Mouse (Mus musculus): ENCODE measurements around the gene Qprt. TPM values are rescaled to one million over a fixed set of nuclear protein-coding genes. Genes with fewer than 3 reads are reported as not detected.
A peak's percentile ranks its signal among the peaks of the same experiment; 100 is the strongest.
"Not testable (repeated sequence)": the region's sequence is repeated elsewhere in the genome, so short reads cannot be mapped to it uniquely, and the experiment has no call there.

Qprt gene
- polyA plus RNA-seq, 1 experiment from 2014 or later = 0.98 TPM

DNA sequence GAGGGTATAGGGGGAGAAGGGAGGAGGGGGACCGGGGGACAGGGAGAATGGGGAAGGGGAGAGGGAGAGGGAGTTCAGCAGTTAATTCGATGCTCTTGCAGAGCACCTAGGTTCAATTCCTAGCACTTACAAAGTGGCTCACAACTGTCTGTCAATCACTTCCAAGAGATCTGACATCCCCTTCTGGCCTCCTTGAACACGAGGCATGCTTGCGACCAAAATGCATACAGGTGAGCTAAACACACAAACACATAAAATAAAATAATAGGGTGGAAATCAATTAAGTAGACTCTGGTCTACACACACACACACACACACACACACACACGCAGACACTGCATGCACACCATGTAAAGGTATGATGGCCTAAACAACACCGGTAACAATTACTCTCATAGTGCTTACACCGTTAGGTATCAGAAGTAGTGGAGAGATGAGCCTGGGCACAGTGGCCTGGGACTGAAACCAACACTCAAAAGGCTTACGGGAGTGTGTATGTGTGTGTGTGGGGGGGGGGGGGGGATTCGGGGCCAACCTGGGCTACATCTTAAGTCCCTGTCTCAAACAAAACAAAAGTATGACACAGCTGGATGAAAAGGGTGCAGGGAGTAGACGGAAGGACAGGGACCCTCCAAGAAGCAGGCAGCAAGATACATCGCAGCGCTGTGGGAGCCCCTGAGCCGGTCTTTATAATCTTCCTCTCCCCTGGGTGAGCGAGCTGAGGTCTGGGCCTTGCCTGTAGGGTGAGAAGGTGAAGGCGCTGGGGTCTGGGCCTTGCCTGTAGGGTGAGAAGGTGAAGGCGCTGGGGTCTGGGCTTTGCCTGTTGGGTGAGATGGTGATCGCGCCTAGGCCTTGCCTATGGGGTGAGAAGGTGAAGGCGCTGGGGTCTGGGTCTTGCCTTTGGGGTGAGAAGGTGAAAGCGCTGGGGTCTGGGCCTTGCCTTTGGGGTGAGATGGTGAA is 31.6 kb downstream of the Qprt start:
- peaks cover 9% of the 10 kb centered on the region for H3K4me1 ChIP-seq (replicated peaks)
- H3K27ac ChIP-seq = no peak overlapping the region
- H3K4me2 ChIP-seq (replicated peaks) = no peak overlapping the region
- H3K4me3 ChIP-seq (replicated peaks) = no peak overlapping the region
- no peaks in the 10 kb centered on the region for H3K27me3 ChIP-seq
- WGBS = 83% methylated on average over 20 of the region's 20 CpGs
- no peaks in the 10 kb centered on the region for H3K9me3 ChIP-seq
- H3K9ac ChIP-seq (replicated peaks) = no peak overlapping the region
- ATAC-seq = no peak
- H3K36me3 ChIP-seq = no peaks in the 10 kb centered on the region

DNA sequence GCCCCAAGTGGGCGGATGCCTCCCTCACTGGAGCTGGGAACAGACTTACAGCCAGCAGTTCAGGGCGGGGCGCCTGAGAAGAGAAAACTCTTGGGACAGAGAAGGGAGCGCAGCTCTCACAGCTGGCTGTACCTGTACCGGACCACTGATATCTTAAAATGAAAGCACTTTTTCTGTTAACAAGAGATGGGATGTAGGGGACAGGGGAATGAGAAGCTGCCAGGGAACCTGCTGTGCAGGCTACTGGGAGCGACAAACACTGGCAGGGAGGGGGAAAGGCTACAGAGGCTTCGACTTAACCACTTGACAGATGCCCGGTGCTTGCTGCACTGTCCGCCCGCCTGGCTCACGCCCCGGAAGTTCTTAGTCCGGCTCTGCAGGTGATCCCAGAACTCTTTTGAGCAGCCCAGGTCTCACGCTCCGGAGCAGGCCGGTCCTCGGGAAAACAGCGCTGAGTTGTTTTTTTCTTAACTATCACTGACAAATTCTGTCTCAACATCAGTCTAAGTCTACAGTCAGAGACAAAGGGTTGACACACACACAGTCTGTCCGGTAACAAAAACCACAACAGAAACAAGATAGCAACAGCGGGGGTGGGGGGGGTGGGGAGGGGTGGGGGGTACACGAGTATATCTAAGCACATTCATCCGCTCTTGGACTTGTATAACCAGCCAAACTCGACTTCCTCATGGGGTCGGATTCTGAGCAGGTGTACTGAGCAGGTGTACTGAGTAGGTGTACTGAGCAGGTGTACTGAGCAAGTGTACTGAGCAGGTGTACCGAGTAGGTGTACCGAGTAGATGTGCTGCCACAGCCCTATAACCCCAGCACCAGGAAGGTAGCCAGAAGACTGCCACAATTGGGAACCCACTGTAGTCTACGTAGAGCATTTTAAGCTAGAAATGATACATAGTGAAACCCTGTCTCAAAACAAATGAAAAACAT is 32.9 kb downstream of the Qprt start:
- WGBS = 22% methylated on average over 27 of the region's 27 CpGs
- H3K27me3 ChIP-seq = no peaks in the 10 kb centered on the region
- peaks cover 9% of the 10 kb centered on the region for H3K4me1 ChIP-seq (replicated peaks)
- no peak overlapping the region for H3K27ac ChIP-seq
- peak overlapping the region; percentile 53; the same call in 1 of the 2 replicates for H3K9ac ChIP-seq (replicated peaks)
- H3K36me3 ChIP-seq = no peaks in the 10 kb centered on the region
- no peaks in the 10 kb centered on the region for H3K9me3 ChIP-seq
- peak overlapping the region; percentile 47 for H3K4me2 ChIP-seq (replicated peaks)
- peak overlapping the region; percentile 21 for H3K4me3 ChIP-seq (replicated peaks)
- ATAC-seq = no peak

DNA sequence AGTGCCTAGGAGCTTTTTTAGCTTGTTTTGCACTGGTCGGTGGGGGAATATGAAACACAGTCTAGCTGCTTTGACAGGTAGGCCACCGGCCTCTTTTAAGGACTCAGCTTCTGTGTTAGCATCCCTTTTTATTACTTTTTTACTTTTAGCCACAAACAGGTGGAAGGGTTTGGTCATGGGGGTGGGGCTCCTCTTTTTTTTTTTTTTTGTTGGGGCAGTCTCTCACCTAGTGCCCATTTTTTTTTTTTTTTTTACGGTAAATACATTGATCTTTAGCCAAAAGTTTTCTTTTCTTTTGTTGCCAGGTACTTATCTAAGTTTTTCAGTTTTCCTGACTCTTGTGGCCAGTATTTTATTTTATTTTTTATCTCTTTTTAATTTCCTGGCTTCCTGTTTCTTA is 33.9 kb downstream of the Qprt start:
- no peaks in the 10 kb centered on the region for H3K36me3 ChIP-seq
- no peak for ATAC-seq
- no peaks in the 10 kb centered on the region for H3K27me3 ChIP-seq
- H3K9ac ChIP-seq (replicated peaks) = no peak overlapping the region
- whole genome bisulfite sequencing = 92% methylated on average over 3 of the region's 3 CpGs
- H3K4me1 ChIP-seq (replicated peaks) = peaks cover 9% of the 10 kb centered on the region
- no peak overlapping the region for H3K4me2 ChIP-seq (replicated peaks)
- H3K27ac ChIP-seq = no peak overlapping the region
- no peaks in the 10 kb centered on the region for H3K9me3 ChIP-seq
- no peak overlapping the region for H3K4me3 ChIP-seq (replicated peaks)

DNA sequence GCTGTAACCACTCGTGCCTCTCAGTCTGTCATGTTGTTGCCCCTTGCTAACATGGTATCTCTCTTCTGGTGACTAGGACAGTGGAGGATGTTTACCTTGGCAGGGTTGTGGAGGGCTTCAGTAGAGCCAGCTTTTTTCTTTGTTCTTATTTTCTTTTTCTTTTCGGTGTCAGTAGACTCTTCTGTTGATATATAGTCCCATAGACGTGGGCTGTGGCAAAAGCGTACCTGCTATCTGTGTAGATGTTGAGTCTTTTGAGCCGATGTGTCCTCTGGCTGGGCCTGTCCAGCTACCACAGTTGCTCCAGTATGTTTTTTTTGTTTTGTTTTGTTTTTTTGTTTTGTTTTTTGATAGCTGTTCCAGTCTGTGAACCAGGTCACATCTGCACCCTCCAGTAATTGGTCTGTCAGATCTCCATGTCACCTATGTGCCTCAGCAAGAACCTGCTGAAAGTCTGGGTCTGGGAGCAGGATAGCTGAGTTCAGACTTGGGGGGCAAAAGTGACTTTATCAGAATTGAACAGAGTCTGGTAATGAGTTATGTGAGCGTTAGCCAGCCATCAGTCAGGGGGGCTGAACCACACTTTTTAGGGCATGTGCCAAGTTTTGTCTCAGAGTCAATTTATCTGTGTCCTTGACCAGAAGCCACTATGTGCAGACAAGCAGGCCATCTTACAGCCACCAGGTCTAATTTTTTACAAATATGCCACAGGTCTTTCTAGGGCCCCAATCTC is 34.6 kb downstream of the Qprt start, which contains the start of gene Zg16:
TSS of gene Zg16 (minus strand) at position 51 of the 733 bp plus-strand sequence.
- ATAC-seq; H3K27ac ChIP-seq; H3K4me1 ChIP-seq (replicated peaks); H3K4me3 ChIP-seq (replicated peaks); H3K36me3 ChIP-seq; H3K27me3 ChIP-seq; H3K9ac ChIP-seq (replicated peaks); H3K9me3 ChIP-seq; H3K4me2 ChIP-seq (replicated peaks): not testable (repeated sequence)
- WGBS = 88% methylated on average over 6 of the region's 6 CpGs

DNA sequence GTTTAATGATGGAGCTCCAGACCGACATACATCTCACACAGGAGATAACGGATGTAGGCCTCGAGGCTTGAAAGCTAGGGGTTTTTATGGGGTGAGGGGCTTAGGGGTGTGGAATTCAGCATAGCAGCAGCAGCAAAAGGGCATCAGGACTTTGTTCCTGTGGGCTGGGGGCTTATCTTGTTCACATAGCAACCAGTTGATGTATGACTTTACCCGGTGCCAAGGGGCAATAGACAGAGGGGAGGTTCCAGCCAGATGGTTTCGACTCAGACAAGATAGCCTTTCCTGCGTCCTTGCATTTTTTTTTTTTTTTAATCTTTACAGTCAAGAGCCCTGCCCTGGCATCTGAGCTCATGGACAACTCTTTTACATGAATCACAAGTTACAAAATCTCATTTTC is 36.3 kb downstream of the Qprt start:
- H3K4me2 ChIP-seq (replicated peaks); H3K4me3 ChIP-seq (replicated peaks); H3K9ac ChIP-seq (replicated peaks); ATAC-seq; H3K27ac ChIP-seq; H3K4me1 ChIP-seq (replicated peaks); H3K9me3 ChIP-seq; H3K27me3 ChIP-seq; H3K36me3 ChIP-seq: not testable (repeated sequence)
- WGBS = 81% methylated on average over 6 of the region's 6 CpGs

DNA sequence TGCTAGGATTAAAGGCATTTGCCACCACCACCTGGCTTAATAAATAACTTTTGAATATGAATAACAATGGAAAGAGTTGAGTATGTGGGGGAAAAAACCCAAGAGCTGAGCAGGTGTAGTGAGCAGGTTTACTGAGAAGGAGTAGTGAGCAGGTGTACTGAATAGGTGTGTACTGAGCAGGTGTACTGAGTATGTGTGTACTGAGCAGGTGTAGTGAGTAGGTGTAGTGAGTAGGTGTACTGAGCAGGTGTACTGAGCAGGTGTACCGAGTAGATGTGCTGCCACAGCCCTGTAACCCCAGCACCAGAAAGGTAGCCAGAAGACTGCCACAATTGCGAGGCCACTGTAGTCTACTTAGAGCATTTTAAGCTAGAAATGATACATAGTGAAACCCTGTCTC is 37.2 kb downstream of the Qprt start:
- H3K4me3 ChIP-seq (replicated peaks) = no peak overlapping the region
- no peaks in the 10 kb centered on the region for H3K36me3 ChIP-seq
- no peak for ATAC-seq
- H3K9me3 ChIP-seq = no peaks in the 10 kb centered on the region
- H3K9ac ChIP-seq (replicated peaks) = no peak overlapping the region
- peaks cover 9% of the 10 kb centered on the region for H3K4me1 ChIP-seq (replicated peaks)
- no peak overlapping the region for H3K4me2 ChIP-seq (replicated peaks)
- WGBS = 85% methylated on average over 2 of the region's 2 CpGs
- no peaks in the 10 kb centered on the region for H3K27me3 ChIP-seq
- H3K27ac ChIP-seq = no peak overlapping the region

DNA sequence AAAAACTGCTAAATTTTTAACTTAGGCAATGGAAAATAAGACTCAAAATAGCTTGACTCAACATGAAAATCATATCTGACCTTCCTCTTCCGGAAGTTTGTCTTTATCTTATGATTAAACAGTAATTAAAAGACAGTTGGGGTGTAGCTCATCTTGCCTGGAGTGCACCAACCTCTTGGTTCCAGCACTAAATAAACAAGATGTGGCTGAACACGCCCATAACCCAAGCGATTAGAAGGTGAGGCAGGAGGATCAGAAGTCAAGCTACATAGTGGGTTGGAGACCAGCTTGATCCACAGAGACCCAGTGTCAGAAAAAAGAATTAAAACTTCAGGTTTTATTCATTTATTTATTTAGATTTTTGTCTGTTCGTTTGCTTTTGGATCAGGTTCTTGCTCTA is 38.3 kb downstream of the Qprt start:
- H3K4me1 ChIP-seq (replicated peaks) = peaks cover under 1% of the 10 kb centered on the region
- H3K27me3 ChIP-seq = no peaks in the 10 kb centered on the region
- H3K4me2 ChIP-seq (replicated peaks) = no peak overlapping the region
- no peak overlapping the region for H3K4me3 ChIP-seq (replicated peaks)
- 89% methylated on average over 4 of the region's 4 CpGs for WGBS
- no peak overlapping the region for H3K27ac ChIP-seq
- no peaks in the 10 kb centered on the region for H3K9me3 ChIP-seq
- H3K9ac ChIP-seq (replicated peaks) = no peak overlapping the region
- H3K36me3 ChIP-seq = no peaks in the 10 kb centered on the region
- ATAC-seq = no peak

DNA sequence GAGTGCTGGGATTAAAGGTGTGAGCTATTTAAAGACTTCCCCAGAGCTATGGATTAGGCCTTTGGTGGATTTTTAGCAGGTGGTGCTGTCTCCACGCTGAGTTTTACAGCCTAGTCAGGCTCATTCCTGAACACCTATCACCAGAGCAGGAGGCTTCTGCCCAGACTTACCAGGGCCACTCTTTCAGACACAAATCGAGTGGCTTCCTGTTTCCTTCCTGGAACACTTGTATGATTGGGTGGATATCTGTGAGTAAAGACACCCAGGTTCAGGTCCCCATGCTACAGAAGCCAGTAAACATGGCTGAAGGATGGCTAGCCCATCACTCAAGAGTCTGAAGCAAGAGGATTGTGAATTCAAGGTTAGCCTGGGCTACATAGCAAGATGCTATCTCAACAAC is 39.0 kb downstream of the Qprt start:
- Histone ChIP-seq H3K9me3 (no peaks in the 10 kb centered on the region), H3K27ac (no peak overlapping the region), H3K9ac (replicated peaks) (no peak overlapping the region), H3K4me1 (replicated peaks) (no peaks in the 10 kb centered on the region), H3K27me3 (no peaks in the 10 kb centered on the region), H3K4me3 (replicated peaks) (no peak overlapping the region), H3K4me2 (replicated peaks) (no peak overlapping the region), H3K36me3 (no peaks in the 10 kb centered on the region)
- no peak for ATAC-seq
- WGBS = 65% methylated on average over 2 of the region's 2 CpGs

DNA sequence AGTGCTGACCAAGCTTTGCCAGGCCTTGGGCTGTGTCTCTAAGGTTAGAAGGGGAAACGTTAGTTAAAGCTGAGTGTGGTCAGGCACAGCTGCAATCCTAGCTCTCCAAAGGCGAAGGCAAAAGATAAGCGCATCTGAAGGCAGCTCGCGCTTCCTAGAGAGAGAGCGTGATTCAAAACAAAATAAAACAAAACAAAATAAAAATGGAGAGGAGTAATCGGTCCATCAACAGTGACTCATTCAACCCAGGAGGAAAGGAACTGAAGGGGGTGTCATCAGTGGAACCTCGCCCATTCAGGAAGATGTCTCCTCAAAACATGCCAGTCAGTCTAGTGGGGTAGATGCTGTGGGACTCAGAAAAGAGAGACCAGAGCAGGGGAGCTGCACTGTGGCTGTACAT is 39.8 kb downstream of the Qprt start:
- Histone ChIP-seq H3K4me2 (replicated peaks) (no peak overlapping the region), H3K4me1 (replicated peaks) (no peaks in the 10 kb centered on the region), H3K36me3 (no peaks in the 10 kb centered on the region), H3K4me3 (replicated peaks) (no peak overlapping the region), H3K9me3 (no peaks in the 10 kb centered on the region), H3K27me3 (no peaks in the 10 kb centered on the region), H3K27ac (no peak overlapping the region), H3K9ac (replicated peaks) (no peak overlapping the region)
- ATAC-seq = no peak
- 81% methylated on average over 8 of the region's 8 CpGs for WGBS

DNA sequence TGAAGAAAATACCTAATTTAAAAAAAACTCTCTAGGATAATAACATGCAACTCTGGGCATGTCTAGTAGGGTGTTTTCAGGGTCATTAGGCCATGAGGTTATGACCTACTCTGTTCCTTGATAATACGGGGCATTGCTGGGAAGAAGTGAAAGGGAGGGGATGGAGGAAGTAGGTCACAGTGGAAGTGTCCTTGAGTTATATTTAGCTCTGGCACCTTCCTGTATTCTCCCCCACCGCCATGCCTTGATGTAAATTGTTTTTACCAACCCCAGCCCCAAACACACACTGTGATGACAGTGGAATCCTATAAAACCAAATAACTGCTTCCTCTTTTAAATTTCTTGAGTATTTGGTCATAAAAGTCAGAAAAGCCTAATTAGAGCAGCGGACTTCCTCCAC is 42.0 kb downstream of the Qprt start:
- no peak overlapping the region for H3K4me3 ChIP-seq (replicated peaks)
- H3K36me3 ChIP-seq = no peaks in the 10 kb centered on the region
- WGBS = 83% methylated on average over 3 of the region's 3 CpGs
- H3K4me1 ChIP-seq (replicated peaks) = no peaks in the 10 kb centered on the region
- H3K4me2 ChIP-seq (replicated peaks) = no peak overlapping the region
- no peaks in the 10 kb centered on the region for H3K9me3 ChIP-seq
- no peak overlapping the region for H3K27ac ChIP-seq
- ATAC-seq = no peak
- no peaks in the 10 kb centered on the region for H3K27me3 ChIP-seq
- no peak overlapping the region for H3K9ac ChIP-seq (replicated peaks)

DNA sequence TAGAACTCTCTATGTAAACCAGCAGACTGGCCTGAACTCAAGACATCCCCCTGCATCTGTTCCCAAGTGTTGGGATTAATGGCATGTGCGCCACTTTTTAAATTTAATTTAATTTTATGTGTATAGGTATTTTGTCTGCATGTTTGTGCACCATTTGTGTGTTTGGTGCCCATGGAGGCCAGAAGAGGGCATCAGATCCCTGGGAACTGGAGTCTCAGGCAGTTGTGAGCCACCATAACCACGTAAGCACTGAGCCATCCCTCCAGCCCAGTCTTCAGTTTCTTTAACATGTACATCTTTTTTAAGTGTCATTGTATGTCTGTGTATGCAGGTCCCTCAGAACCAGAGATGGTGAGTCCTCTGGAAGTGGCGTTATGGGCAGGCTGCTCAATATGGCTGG is 44.3 kb downstream of the Qprt start:
- H3K36me3 ChIP-seq = no peaks in the 10 kb centered on the region
- H3K9me3 ChIP-seq = no peaks in the 10 kb centered on the region
- no peaks in the 10 kb centered on the region for H3K27me3 ChIP-seq
- no peak overlapping the region for H3K9ac ChIP-seq (replicated peaks)
- no peak overlapping the region for H3K27ac ChIP-seq
- WGBS = 81% methylated on average over 3 of the region's 3 CpGs
- no peaks in the 10 kb centered on the region for H3K4me1 ChIP-seq (replicated peaks)
- no peak overlapping the region for H3K4me2 ChIP-seq (replicated peaks)
- no peak overlapping the region for H3K4me3 ChIP-seq (replicated peaks)
- ATAC-seq = no peak

Data from midbrain, embryonic 13.5 days (tissue).